Mouse (Mus musculus): ENCODE results near the gene Abracl. TPM values are rescaled to one million over a fixed set of nuclear protein-coding genes. Genes with fewer than 3 reads are reported as not detected.

Abracl gene
- total and polyA plus RNA-seq, 3 experiments, result 19.8 to 289 (median 40.1) TPM

GRCm38 (mm10) chr10:17966090-17966489 is 57.0 kb downstream of the Abracl start:
- Histone ChIP-seq H3K36me3 (replicated peaks) (no peaks in the 10 kb centered on the region), H3K9me3 (replicated peaks) (no peaks in the 10 kb centered on the region), H3K27me3 (ENCODE audit: insufficient read depth, low read length) (peaks cover 6% of the 10 kb centered on the region), H3K4me1 (ENCODE audit: insufficient read depth, low read depth, low read length) (0 out of 2 replicates have a peak, but pooled peaks cover 2% of the 10 kb centered on the region), H3K4me3 (ENCODE audit: low read depth, low read length) (no peak overlapping the region)
- no peak for DNase-seq (ENCODE audit: low spot score)
- TF ChIP-seq GATA2 (IDR thresholded peaks at IDR 0.05; ENCODE audit: borderline replicate concordance, low read depth, low read length) (no peak), GATA1 (IDR thresholded peaks at IDR 0.05; ENCODE audit: borderline replicate concordance, low read length) (no peak), POLR2AphosphoS5 (IDR thresholded peaks at IDR 0.05; ENCODE audit: insufficient replicate concordance, low read depth, low read length) (no peak), CTCF (IDR thresholded peaks at IDR 0.05; ENCODE audit: low read depth, low read length) (no peak), TAL1 (conservative IDR thresholded peaks at IDR 0.05; ENCODE audit: low read depth, low read length) (no peak)
- no peak for ATAC-seq (ENCODE audit: extremely low read depth, insufficient number of reproducible peaks, low FRiP score, poor library complexity, severe bottlenecking)

Other genes with a start within 250 kb of the Abracl start
- not detected in 2 replicates for gene Txlnb, start 227.1 kb downstream of the Abracl start, total RNA-seq (2014; fragmentation: Nextera tagmentation)
- 0.06 and 0.16 TPM in 2 replicates for gene Txlnb, start 227.1 kb downstream of the Abracl start, total RNA-seq (2017)
- gene Txlnb, start 227.1 kb downstream of the Abracl start, polyA plus RNA-seq (2012), result not detected in 2 replicates
- gene Heca, start 75.2 kb downstream of the Abracl start, total RNA-seq (2014; fragmentation: Nextera tagmentation), result 27.0 and 27.5 TPM in 2 replicates
- 34.2 and 37.6 TPM in 2 replicates for gene Heca, start 75.2 kb downstream of the Abracl start, total RNA-seq (2017)
- 7.7 and 8.6 TPM in 2 replicates for gene Heca, start 75.2 kb downstream of the Abracl start, polyA plus RNA-seq (2012)
- 124 and 161 TPM in 2 replicates for gene Reps1, start 32.6 kb upstream of the Abracl start, total RNA-seq (2014; fragmentation: Nextera tagmentation)
- 36.7 and 37.6 TPM in 2 replicates for gene Reps1, start 32.6 kb upstream of the Abracl start, total RNA-seq (2017)
- gene Reps1, start 32.6 kb upstream of the Abracl start, polyA plus RNA-seq (2012), result 36.1 and 45.8 TPM in 2 replicates
- not detected in 2 replicates for gene Ect2l, start 187.6 kb upstream of the Abracl start, total RNA-seq (2014; fragmentation: Nextera tagmentation)
- 0.22 TPM in 1 of 2 replicates, not detected in the other for gene Ect2l, start 187.6 kb upstream of the Abracl start, total RNA-seq (2017)
- not detected in 2 replicates for gene Ect2l, start 187.6 kb upstream of the Abracl start, polyA plus RNA-seq (2012)
- 8.8 and 22.3 TPM in 2 replicates for gene Ccdc28a, start 211.7 kb upstream of the Abracl start, total RNA-seq (2014; fragmentation: Nextera tagmentation)
- gene Ccdc28a, start 211.7 kb upstream of the Abracl start, total RNA-seq (2017), result 18.6 and 20.0 TPM in 2 replicates
- gene Ccdc28a, start 211.7 kb upstream of the Abracl start, polyA plus RNA-seq (2012), result 0.81 and 1.0 TPM in 2 replicates

Data from G1E (cell line).